In the genomic region with DNA sequence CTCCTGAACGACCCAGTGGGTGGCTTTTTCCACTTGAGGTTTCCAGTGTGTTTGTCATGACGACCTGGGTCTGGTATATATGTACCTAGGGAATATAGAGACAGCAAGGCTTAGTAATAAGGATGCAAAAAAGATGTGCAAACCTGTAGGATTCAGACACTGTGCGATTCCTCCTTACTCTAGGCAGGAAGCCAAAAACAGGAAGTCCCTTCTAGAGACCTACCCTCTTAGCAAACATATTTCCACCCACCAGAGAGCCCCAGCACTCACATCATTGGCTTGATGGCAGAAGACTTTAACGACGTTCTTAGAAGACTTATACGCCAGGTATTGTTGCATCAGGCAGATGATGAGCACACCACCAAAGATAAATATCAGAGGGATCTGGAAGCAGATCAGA, we compare ENCODE assay signal across 10 mouse cellular contexts. TPM values are rescaled to one million over a fixed set of nuclear protein-coding genes. Genes with fewer than 3 reads are reported as not detected.
A peak's percentile ranks its signal among the peaks of the same experiment; 100 is the strongest.
DNase-seq lines count a peak whose midpoint lies in the region; ATAC-seq and TF ChIP-seq lines count a peak whose summit lies in the region.
"Had no signal": no experiment of that assay in that cellular context is flagged by ENCODE, and none has a peak within 500 bp of the region (broad histone marks: within the 10 kb centered on the region; RNA-seq: fewer than 3 reads in every experiment).

No protein-coding gene starts in this region.

- peaks cover 5% of the 10 kb centered on the region for H3K4me1 ChIP-seq in lung, adult 2 months (ENCODE audit: control insufficient read depth, insufficient read depth, low read length)
- H3K4me1 ChIP-seq in bone marrow, adult 2 months (ENCODE audit: control insufficient read depth, insufficient read depth, low read length): peaks cover 6% of the 10 kb centered on the region; the same call in 1 of the 2 replicates
- 0 out of 2 replicates have a peak, but pooled peaks cover 4% of the 10 kb centered on the region for H3K4me1 ChIP-seq in forebrain, embryonic 13.5 days

- H3K9me3 ChIP-seq in forebrain, embryonic 13.5 days (replicated peaks): no peaks in the 10 kb centered on the region
- H3K9me3 ChIP-seq: liver, embryonic 12.5 days had no signal

- WGBS in lung, adult 2 months: 54% methylated on average over 6 of the region's 6 CpGs
- 13% methylated on average over 6 of the region's 6 CpGs for WGBS in bone marrow, adult 2 months
- 82% methylated on average over 6 of the region's 6 CpGs for WGBS in forebrain, embryonic 13.5 days

- no peaks in the 10 kb centered on the region for H3K36me3 ChIP-seq in forebrain, embryonic 13.5 days (ENCODE audit: poor library complexity, severe bottlenecking)
- H3K36me3 ChIP-seq: liver, embryonic 12.5 days had no signal

- H3K27ac ChIP-seq in bone marrow, adult 2 months (ENCODE audit: control insufficient read depth, insufficient read depth, low read depth, low read length, poor library complexity): peak overlapping the region; percentile 21; the same call in 1 of the 2 replicates
- no peak overlapping the region for H3K27ac ChIP-seq in forebrain, embryonic 13.5 days
- H3K27ac ChIP-seq: liver, embryonic 12.5 days had no signal

- TF ChIP-seq CTCF in lung, adult 2 months (IDR thresholded peaks at IDR 0.05; ENCODE audit: insufficient read depth, low read length): no peak
- no peak for TF ChIP-seq CTCF in bone marrow, adult 2 months (IDR thresholded peaks at IDR 0.05; ENCODE audit: control insufficient read depth, insufficient read depth, low read length)

- no peak overlapping the region for H3K9ac ChIP-seq in forebrain, embryonic 13.5 days
- H3K9ac ChIP-seq: liver, embryonic 12.5 days had no signal

- no peaks in the 10 kb centered on the region for H3K27me3 ChIP-seq in forebrain, embryonic 13.5 days
- H3K27me3 ChIP-seq: liver, embryonic 12.5 days had no signal

- ATAC-seq in forebrain, embryonic 13.5 days: no peak
- ATAC-seq: intestine, embryonic 16.5 days; liver, embryonic 12.5 days had no signal

- H3K4me3 ChIP-seq in lung, adult 2 months (replicated peaks; ENCODE audit: extremely low read depth, low read depth, low read length): no peak overlapping the region
- H3K4me3 ChIP-seq in bone marrow, adult 2 months (replicated peaks; ENCODE audit: control insufficient read depth, low read depth, low read length): no peak overlapping the region
- H3K4me3 ChIP-seq in forebrain, embryonic 13.5 days: no peak overlapping the region
- H3K4me3 ChIP-seq: liver, embryonic 12.5 days had no signal

- no peak overlapping the region for H3K4me2 ChIP-seq in forebrain, embryonic 13.5 days
- H3K4me2 ChIP-seq: liver, embryonic 12.5 days had no signal

- TF ChIP-seq POLR2A in lung, adult 2 months (IDR thresholded peaks at IDR 0.05; ENCODE audit: borderline replicate concordance, extremely low read depth, low read depth, low read length): no peak
- no peak for TF ChIP-seq POLR2A in bone marrow, adult 2 months (IDR thresholded peaks at IDR 0.05; ENCODE audit: borderline replicate concordance, control insufficient read depth, low read depth, low read length)

- peak; percentile 40 for DNase-seq in lung, postnatal 25 days (ENCODE audit: low spot score)
- no peak for DNase-seq in lung, adult 2 months
- DNase-seq in CD4-positive, CD25-positive, alpha-beta regulatory T cell, adult 2 months (ENCODE audit: low read depth, low spot score): peak; percentile 67
- peak; percentile 74 for DNase-seq in naive thymus-derived CD4-positive, alpha-beta T cell, adult 2 months (ENCODE audit: low read depth)
- DNase-seq in urinary bladder, postnatal 36 days (ENCODE audit: low spot score in 2 of 2): no peak
- DNase-seq: cerebellum, adult 2 months had no signal

RNA-seq across cellular contexts. Expression of a gene that starts 30.2 kb away (rescaled TPM):
- not detected in 2 replicates for polyA plus RNA-seq in lung, adult 2 months (2012; rRNA removed)
- not detected in 2 replicates for polyA plus RNA-seq in bone marrow, adult 2 months (2011; ENCODE audit: insufficient read depth, insufficient read length, low replicate concordance, missing spikeins)
- polyA plus RNA-seq in forebrain, embryonic 13.5 days (2015; fragmentation: Nextera tagmentation; extraction: Ambion mirVana): not detected in 2 replicates
- polyA plus RNA-seq: cerebellum, adult 2 months; liver, embryonic 12.5 days had no signal

RNA-seq across cellular contexts. Expression of a gene that starts 32.9 kb away (rescaled TPM):
- 15.4 and 18.5 TPM in 2 replicates for polyA plus RNA-seq in lung, adult 2 months (2012; rRNA removed)
- 7.3 and 12.7 TPM in 2 replicates for polyA plus RNA-seq in bone marrow, adult 2 months (2011; ENCODE audit: insufficient read depth, insufficient read length, low replicate concordance, missing spikeins)
- not detected in 2 replicates for polyA plus RNA-seq in forebrain, embryonic 13.5 days (2015; fragmentation: Nextera tagmentation; extraction: Ambion mirVana)
- polyA plus RNA-seq: cerebellum, adult 2 months; liver, embryonic 12.5 days had no signal

RNA-seq across cellular contexts. Expression of a gene that starts 55.0 kb away (rescaled TPM):
- 1.8 and 2.3 TPM in 2 replicates for polyA plus RNA-seq in lung, adult 2 months (2012; rRNA removed)
- polyA plus RNA-seq in bone marrow, adult 2 months (2011; ENCODE audit: insufficient read depth, insufficient read length, low replicate concordance, missing spikeins): not detected in 2 replicates
- not detected in 2 replicates for polyA plus RNA-seq in forebrain, embryonic 13.5 days (2015; fragmentation: Nextera tagmentation; extraction: Ambion mirVana)
- polyA plus RNA-seq: liver, embryonic 12.5 days had no signal

Comparison
In these comparisons a context has a peak if more than half of its experiments do, and no peak if none do; other contexts are left out.
1. DNase-seq: peak in lung, postnatal 25 days (single experiment), CD4-positive, CD25-positive, alpha-beta regulatory T cell, adult 2 months (single experiment) and naive thymus-derived CD4-positive, alpha-beta T cell, adult 2 months (single experiment); none in lung, adult 2 months (single experiment) and urinary bladder, postnatal 36 days (0 of 2).